Mouse (Mus musculus): ENCODE results near the gene Best1.

The Best1 gene

DNA sequence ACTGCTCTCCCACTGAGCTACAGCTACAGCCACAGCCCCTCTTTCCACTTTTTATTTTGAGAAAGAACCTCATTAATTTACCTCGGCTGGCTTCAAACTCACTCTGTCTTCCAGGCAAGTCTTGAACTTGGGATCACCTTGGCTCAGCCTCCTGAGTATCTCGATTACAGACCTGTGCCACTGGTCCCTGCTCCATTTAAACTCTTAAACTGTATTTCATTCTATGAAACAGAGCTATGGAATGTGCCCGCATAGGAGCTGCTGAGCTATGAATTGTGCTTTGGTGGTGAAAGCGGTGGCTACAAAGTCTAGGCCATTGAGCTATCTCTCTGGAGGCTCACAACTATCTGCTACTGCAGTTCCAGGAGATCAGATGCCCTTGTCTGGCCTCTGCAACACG is 43.5 kb downstream of the Best1 start:
- DNase-seq (ENCODE audit: low spot score): no peak

GRCm38 (mm10) chr19:9956624-9957388 is 44.6 kb downstream of the Best1 start:
- no peak for DNase-seq (ENCODE audit: low spot score)

- no peak for DNase-seq (ENCODE audit: low spot score)
Measured at GRCm38 (mm10) chr19:9955438-9955837, 46.0 kb downstream of the Best1 start.

DNA sequence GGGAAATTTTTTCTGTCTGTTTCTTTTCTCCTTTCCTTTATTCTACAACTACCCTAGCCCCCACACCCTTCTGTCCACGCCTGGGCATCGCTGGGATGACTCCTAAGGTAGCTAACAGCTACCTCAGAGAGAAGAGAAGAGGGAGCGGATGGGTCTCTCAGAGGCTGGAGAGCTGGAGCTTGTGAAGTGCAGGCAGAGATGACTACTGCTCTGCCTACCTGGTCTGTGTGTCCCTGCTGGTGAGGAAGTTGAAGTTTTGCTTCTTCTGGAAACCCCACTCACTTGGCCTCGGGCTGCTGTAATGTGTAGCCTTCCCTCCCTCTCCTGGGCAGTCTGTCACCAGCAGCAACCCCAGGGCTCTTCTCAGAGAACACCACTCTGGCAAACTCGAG is 46.6 kb downstream of the Best1 start:
- no peak for DNase-seq (ENCODE audit: low spot score)

DNA sequence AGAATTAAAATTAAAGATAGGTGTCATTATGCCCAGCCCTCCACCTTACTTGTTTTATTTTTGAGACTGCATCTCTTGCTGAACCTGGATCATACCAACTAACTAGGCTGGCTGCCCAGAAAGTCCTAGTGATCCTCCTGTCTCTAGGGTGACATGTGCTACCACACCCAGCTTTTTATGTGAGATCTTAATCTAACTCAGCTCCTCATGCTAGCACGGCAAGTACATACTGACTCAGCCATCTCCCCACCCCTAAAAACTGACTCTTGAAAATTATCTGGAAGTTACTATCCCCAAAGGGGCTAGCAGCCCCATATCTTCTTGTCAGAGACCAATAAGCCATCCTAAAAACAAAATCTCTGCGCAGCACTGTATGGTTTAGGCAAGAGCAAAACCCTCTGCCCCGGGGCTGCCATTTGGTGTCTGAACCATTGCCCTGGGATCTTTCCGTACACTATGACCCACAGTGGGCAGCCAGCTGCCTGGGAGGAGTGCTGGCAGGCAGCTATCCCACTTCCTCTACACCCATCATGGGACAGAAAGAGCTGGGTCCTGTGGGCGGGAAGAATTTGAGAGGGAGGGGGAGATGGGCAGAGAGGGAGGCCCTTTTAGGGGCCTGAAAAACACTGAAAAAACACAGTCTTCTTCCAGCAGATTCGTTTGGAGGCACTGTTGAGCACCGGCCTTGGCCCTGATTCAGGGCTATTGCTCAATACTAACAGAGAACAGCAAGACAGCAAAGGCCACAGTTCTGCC is 47.2 kb downstream of the Best1 start:
- DNase-seq (ENCODE audit: low spot score): peak; percentile 67

DNA sequence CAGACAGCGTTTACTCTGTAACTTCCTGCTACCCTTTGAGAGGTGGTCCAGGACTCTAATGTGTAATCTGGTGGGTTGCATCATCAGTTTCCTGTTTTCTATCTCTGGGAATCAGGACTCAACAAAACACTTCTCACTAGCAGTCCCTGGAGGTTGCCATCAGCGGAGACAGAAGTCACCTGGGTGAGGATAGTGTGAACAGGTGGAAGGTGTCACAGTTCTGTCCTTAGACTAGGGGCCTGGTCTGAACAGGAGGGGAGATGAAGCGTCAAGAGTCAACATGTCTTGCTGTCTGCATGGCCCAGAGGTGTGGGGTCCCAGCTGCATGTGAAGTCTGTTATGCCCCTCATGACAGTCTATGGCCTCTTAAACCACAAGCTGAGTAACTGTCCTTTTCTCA is 48.5 kb downstream of the Best1 start:
- DNase-seq (ENCODE audit: low spot score): no peak

GRCm38 (mm10) chr19:9952390-9952789 is 49.0 kb downstream of the Best1 start:
- DNase-seq (ENCODE audit: low spot score): no peak

- no peak for DNase-seq (ENCODE audit: low spot score)
Measured at GRCm38 (mm10) chr19:9946986-9947385, 54.4 kb downstream of the Best1 start.

DNA sequence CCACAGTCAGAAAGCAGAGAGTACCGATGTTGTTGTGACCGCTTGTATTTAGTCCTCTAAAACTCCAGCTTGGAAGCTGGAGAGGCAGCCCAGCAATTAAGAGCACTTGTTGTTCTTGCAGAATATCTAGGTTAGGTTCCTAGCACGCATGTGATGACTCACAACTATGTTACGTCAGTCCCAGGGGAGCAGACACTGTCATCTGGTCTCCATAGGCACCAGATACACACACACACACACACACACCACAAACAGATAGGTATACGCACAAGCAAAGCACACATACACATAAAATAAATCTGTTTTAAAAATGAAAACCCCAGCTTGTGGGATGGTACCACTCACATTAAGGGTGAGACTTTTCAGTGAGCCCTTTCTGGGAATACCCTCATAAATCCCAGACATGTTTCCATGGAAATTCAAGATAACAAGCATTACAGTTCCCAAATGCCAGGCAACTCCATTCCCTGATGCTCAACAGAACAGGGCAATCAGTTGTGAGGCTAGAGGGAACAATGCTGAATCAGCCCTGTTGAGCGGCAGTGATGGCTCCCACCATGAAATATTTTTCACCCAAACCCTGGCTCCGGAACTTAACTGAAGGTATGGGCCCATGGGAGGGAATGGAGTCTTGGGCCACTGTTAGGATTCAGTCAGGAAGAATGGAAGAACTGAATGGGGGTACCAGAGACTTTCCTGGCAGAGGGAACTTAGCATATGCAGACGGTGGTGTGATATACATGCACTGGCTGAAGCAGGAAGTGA is 55.5 kb downstream of the Best1 start:
- DNase-seq (ENCODE audit: low spot score): no peak

DNA sequence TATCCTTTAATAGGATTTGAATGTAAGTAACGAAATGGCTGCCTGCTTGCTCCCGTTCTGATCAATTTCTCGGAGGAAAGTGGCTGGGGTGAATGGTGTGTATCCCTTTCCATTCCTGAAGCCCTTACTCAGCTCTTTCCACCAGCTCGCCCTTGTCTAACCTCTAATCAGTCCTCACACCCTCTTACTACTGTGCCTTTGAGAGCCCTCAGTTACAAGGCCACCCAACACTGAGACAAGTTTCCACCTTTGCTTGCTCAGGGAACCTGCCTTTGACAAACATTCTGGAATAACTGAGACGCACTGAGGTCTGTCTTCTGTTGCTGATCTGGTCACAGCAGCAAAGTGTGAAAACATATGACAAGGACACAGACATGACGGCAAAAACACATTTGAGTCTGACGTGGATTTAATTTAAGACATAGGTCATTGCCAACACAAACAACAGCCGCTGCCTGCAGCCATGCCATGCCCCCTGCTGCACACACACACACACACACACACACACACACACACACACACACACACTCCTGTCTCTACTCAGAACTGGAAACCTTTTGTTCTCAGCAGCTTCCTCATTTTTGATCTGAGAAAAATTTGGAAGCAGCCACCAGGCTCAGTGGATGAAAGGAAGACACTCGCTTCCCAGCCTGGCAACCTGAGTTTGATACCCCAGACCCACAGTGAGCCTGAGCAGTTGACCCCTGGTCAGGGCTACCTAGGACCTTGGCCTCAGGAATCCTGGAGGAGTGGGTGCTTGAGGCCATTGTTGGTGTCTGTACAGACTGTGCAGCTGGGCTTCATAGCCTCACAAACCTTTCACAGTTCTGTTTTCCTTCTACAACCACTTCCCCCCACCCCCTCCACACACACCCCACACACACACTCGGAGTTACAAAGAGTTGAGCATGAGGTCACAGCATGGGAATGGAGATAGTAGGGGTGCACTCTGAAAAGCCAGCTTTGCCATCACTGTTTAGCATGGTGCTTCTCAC is 58.6 kb downstream of the Best1 start:
- no peak for DNase-seq (ENCODE audit: low spot score)

DNA sequence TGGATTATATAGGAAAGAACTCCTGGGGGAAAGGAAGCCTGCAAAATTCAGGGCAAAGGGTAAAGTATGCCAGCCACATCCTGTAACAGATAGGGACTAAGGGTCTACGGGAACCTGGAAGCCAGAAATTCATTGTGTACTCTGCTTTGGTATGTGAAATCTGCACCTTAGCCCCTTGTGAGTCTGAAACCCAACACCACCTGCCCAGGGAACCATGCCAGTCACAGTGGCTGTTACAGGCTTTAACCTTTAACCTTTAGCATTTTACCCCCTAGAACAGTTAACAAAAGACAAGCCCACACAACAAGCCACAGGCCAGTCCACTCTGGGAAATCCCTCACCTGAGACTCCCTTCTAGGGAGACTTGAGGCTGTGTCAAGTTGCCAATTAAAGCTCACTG is 59.6 kb downstream of the Best1 start:
- DNase-seq (ENCODE audit: low spot score): no peak

DNA sequence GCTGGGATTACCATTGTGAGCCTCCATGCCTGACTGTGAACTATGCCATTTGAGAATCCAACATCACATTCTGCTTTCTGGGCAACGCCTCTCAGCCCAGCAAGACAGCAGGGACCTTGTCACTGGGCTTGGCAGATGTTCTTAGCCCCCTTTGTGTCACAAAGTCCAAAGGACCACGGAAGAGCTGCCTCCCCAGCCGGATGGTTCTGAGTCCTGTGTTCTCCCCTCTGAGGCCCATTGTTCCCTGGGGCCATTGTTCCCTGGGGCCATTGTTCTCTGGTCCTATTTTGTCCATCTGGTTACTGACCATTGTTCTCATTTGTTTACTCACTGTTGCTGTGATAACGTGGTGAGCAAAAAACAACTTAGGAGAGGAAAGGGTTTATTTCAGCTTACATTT is 60.5 kb downstream of the Best1 start:
- no peak for DNase-seq (ENCODE audit: low spot score)

DNA sequence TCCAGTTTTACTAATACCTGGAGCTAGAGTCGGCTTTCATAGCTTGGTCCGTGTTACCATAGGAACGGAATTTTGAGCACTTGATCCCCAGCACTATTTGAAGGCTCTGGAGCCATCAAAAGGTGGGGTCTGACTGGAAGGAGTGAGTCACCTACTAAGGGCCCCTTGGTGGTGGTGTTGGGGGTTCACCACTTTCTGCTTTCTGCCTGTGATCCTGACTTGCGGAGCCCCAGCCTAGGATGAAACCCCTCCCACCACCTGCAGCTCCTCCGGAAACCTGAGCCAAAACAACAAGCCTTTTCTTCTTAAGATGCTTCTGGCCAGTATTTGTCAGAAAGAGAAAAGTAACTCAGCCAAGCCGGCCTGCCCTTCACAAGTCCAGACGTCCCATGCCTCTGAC is 61.6 kb downstream of the Best1 start:
- no peak for DNase-seq (ENCODE audit: low spot score)

DNA sequence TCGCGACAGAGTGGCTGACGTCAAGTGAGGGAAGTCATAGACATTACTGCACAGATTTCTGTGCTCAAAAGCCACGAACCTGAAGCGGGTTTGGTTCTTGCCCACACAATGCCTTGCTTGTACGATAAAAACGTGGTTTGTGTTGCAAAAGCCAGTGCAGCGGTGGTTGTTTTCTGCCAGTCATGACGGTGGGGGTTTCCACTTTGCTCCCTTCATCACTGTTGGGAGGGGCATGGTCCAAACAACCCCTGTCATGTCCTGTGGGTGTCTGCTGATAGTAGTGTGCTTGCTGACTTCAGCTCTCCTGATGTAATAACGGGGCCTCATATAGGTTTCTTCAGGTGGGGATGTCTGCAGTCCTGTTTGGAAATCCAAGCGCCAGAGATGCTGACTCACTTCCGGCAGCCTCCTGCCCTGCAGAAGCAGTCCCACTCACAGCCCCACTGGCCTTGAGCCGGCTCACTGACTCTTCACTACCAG is 62.6 kb downstream of the Best1 start:
- no peak for DNase-seq (ENCODE audit: low spot score)

GRCm38 (mm10) chr19:9938156-9938823 is 63.1 kb downstream of the Best1 start:
- DNase-seq (ENCODE audit: low spot score): no peak

DNA sequence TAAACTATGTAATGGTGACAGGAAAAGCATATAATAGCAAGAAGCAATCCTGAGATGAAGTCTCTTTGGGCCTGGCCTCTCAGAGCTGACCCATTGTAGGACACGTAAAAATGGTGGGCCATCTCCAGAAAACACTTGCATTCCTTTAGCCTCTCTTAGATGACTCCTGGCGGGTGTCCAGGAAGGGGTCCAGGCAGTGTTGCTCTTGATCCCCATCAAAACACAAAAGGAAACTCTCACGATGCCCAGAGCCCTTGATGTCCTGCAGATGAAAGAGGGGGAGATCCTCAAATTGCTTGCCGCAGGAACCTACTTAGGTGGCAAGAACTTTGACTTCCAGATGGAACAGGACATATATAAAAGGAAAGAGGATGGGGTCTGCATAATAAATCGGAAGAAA is 64.0 kb downstream of the Best1 start:
- DNase-seq (ENCODE audit: low spot score): no peak

GRCm38 (mm10) chr19:9936579-9936978 is 64.9 kb downstream of the Best1 start:
- DNase-seq (ENCODE audit: low spot score): no peak

All from ovary, postnatal 10 days (tissue).